In genomic region chrX:144716330-144716729, GRCm38 (mm10) we compare ENCODE assay signal across 21 mouse cellular contexts. TPM values are rescaled to one million over a fixed set of nuclear protein-coding genes. Genes with fewer than 3 reads are reported as not detected.
"Had no signal": no experiment of that assay in that cellular context is flagged by ENCODE, and none has a peak within 500 bp of the region (broad histone marks: within the 10 kb centered on the region; RNA-seq: fewer than 3 reads in every experiment).

No protein-coding gene starts in this region.

- DNase-seq: left cerebral cortex, postnatal 4 days; liver; liver, embryonic 13.5 days; liver, postnatal 0 days; lung, adult 18-20 months; lung, adult 2 months; lung, postnatal 10 days; lung, postnatal 14 days; lung, postnatal 36 days; lung, postnatal 4 days; midbrain, embryonic 14.5 days had no signal

- ATAC-seq: liver, embryonic 12.5 days; liver, postnatal 0 days; lung, postnatal 0 days; midbrain, embryonic 13.5 days; midbrain, embryonic 15.5 days; midbrain, embryonic 16.5 days had no signal

RNA-seq across cellular contexts. Expression of gene Rtl4, which starts 27.6 kb away (rescaled TPM):
- total RNA-seq: liver, adult 2 months; megakaryocyte progenitor cell, adult 5-6 weeks; megakaryocyte, adult 5-6 weeks; megakaryocyte-erythroid progenitor cell, adult 5-6 weeks; monocyte, adult 5-6 weeks had no signal

RNA-seq across cellular contexts. Expression of gene Trpc5, which starts 28.4 kb away (rescaled TPM):
- total RNA-seq: liver, adult 2 months; megakaryocyte progenitor cell, adult 5-6 weeks; megakaryocyte, adult 5-6 weeks; megakaryocyte-erythroid progenitor cell, adult 5-6 weeks; monocyte, adult 5-6 weeks had no signal
